ENCODE assay signal across 8 mouse cellular contexts in genomic region chr14:16243603-16244209, GRCm38 (mm10). TPM values are rescaled to one million over a fixed set of nuclear protein-coding genes. Genes with fewer than 3 reads are reported as not detected.
A peak's percentile ranks its signal among the peaks of the same experiment; 100 is the strongest.
DNase-seq lines count a peak whose midpoint lies in the region; ATAC-seq and TF ChIP-seq lines count a peak whose summit lies in the region.

No protein-coding gene starts in this region.

- DNase-seq in cerebellum, adult 2 months, result peak in 1 of 2 experiments; percentile 27
- DNase-seq in cerebellum, adult 11 months, result no peak
- peak; percentile 39 for DNase-seq in Patski (ENCODE audit: low read depth, low spot score)
- no peak for DNase-seq in forebrain, embryonic 14.5 days (ENCODE audit: low spot score)
- DNase-seq in lung, postnatal 10 days, result peak; percentile 45
- peak; percentile 24 for DNase-seq in stomach, postnatal 0 days (ENCODE audit: low spot score)
- no peak for DNase-seq in layer of hippocampus, postnatal 36 days

- in situ Hi-C loops in Patski (cut with MboI; ENCODE audit: low pct_unique_long_range_greater_than_20kb), result loop anchor here (5.0 to 10.0 kb wide), 2 partner anchors 124 to 271 kb away; partner anchors contain the start of gene Top2b

- no peak for TF ChIP-seq POLR2A in cerebellum, adult 2 months (IDR thresholded peaks at IDR 0.05; ENCODE audit: borderline replicate concordance, insufficient read depth, low read length)

- 19% methylated on average over 10 of the region's 10 CpGs for WGBS in cerebellum, adult 2 months
- WGBS in forebrain, embryonic 14.5 days, result 24% methylated on average over 10 of the region's 10 CpGs
- 2% methylated on average over 10 of the region's 10 CpGs for WGBS in intestine, postnatal 0 days
- WGBS in stomach, postnatal 0 days, result 8% methylated on average over 10 of the region's 10 CpGs

- H3K4me1 ChIP-seq in cerebellum, adult 2 months (ENCODE audit: control insufficient read depth, insufficient read depth, low read length), result peaks cover 13% of the 10 kb centered on the region
- H3K4me1 ChIP-seq in forebrain, embryonic 14.5 days (ENCODE audit: control insufficient read depth, insufficient read depth, low read length), result peaks cover 5% of the 10 kb centered on the region; the same call in 1 of the 2 replicates
- peaks cover 11% of the 10 kb centered on the region for H3K4me1 ChIP-seq in intestine, postnatal 0 days (replicated peaks; ENCODE audit: control insufficient read depth, insufficient read depth, low read length)
- H3K4me1 ChIP-seq in stomach, postnatal 0 days (replicated peaks; ENCODE audit: control insufficient read depth, insufficient read depth), result no peaks in the 10 kb centered on the region

- no peak for TF ChIP-seq EP300 in stomach, postnatal 0 days (optimal IDR thresholded peaks at IDR 0.05)

- POLR2A ChIA-PET in Patski (lab: Charles Lee), result interaction anchor here (1.1 to 2.0 kb wide), 2 partner anchors 9 to 120 kb away, joined by 3 to 6 read pairs; no protein-coding TSS in a partner anchor

- ATAC-seq in Patski, result peak; percentile 48
- ATAC-seq in forebrain, embryonic 14.5 days, result no peak
- ATAC-seq in intestine, postnatal 0 days, result peak; percentile 34
- ATAC-seq in stomach, postnatal 0 days (ENCODE audit: low FRiP score, low TSS enrichment), result peak; percentile 41

- TF ChIP-seq CTCF in cerebellum, adult 2 months (IDR thresholded peaks at IDR 0.05; ENCODE audit: borderline replicate concordance, insufficient read depth, low read depth, low read length), result no peak
- no peak for TF ChIP-seq CTCF in Patski (IDR thresholded peaks at IDR 0.05)
- TF ChIP-seq CTCF in intestine, postnatal 0 days (IDR thresholded peaks at IDR 0.05; ENCODE audit: low read depth), result no peak
- no peak for TF ChIP-seq CTCF in stomach, postnatal 0 days (IDR thresholded peaks at IDR 0.05; ENCODE audit: low read depth)

- H3K27me3 ChIP-seq in cerebellum, adult 2 months (ENCODE audit: control insufficient read depth, insufficient read depth, low read length), result no peaks in the 10 kb centered on the region
- no peaks in the 10 kb centered on the region for H3K27me3 ChIP-seq in Patski
- H3K27me3 ChIP-seq in forebrain, embryonic 14.5 days (replicated peaks; ENCODE audit: control insufficient read depth, insufficient read depth, low read length), result no peaks in the 10 kb centered on the region
- no peaks in the 10 kb centered on the region for H3K27me3 ChIP-seq in intestine, postnatal 0 days (replicated peaks; ENCODE audit: control insufficient read depth, insufficient read depth, low read length)
- H3K27me3 ChIP-seq in stomach, postnatal 0 days (ENCODE audit: control insufficient read depth, insufficient read depth, low read length), result no peaks in the 10 kb centered on the region

- H3K9me3 ChIP-seq in forebrain, embryonic 14.5 days (replicated peaks; ENCODE audit: control insufficient read depth, low read length), result no peaks in the 10 kb centered on the region
- no peaks in the 10 kb centered on the region for H3K9me3 ChIP-seq in intestine, postnatal 0 days (ENCODE audit: control insufficient read depth)
- H3K9me3 ChIP-seq in stomach, postnatal 0 days (ENCODE audit: control insufficient read depth, low read length), result no peaks in the 10 kb centered on the region

- H3K36me3 ChIP-seq in forebrain, embryonic 14.5 days (ENCODE audit: control insufficient read depth, insufficient read depth, low read length), result no peaks in the 10 kb centered on the region
- H3K36me3 ChIP-seq in intestine, postnatal 0 days (ENCODE audit: control insufficient read depth, insufficient read depth), result peaks cover 6% of the 10 kb centered on the region
- no peaks in the 10 kb centered on the region for H3K36me3 ChIP-seq in stomach, postnatal 0 days (ENCODE audit: control insufficient read depth, insufficient read depth, low read length)

- peak overlapping the region; percentile 59 for H3K4me2 ChIP-seq in forebrain, embryonic 14.5 days (ENCODE audit: low read length)
- peak overlapping the region; percentile 74 for H3K4me2 ChIP-seq in intestine, postnatal 0 days (replicated peaks; ENCODE audit: low read depth)
- peak overlapping the region; percentile 70 for H3K4me2 ChIP-seq in stomach, postnatal 0 days (replicated peaks; ENCODE audit: low read depth)

- H3K4me3 ChIP-seq in cerebellum, adult 2 months (replicated peaks; ENCODE audit: insufficient read depth, low read depth, low read length), result peak overlapping the region; percentile 84
- peak overlapping the region; percentile 38 for H3K4me3 ChIP-seq in forebrain, embryonic 14.5 days (ENCODE audit: low read depth, low read length)
- H3K4me3 ChIP-seq in intestine, postnatal 0 days (ENCODE audit: low read depth, low read length), result peak overlapping the region; percentile 54
- peak overlapping the region; percentile 57 for H3K4me3 ChIP-seq in stomach, postnatal 0 days (ENCODE audit: low read depth, low read length)

- H3K9ac ChIP-seq in forebrain, embryonic 14.5 days (ENCODE audit: low read length), result peak overlapping the region; percentile 58; the same call in 1 of the 2 replicates
- peak overlapping the region; percentile 62 for H3K9ac ChIP-seq in intestine, postnatal 0 days (ENCODE audit: low read depth, low read length)
- peak overlapping the region; percentile 72 for H3K9ac ChIP-seq in stomach, postnatal 0 days (ENCODE audit: low read length)

- CTCF ChIA-PET in Patski (lab: Charles Lee), result interaction anchor here (0.7 to 1.3 kb wide), 3 partner anchors 40 to 136 kb away, joined by 3 to 6 read pairs (median 3); no protein-coding TSS in a partner anchor

- peak overlapping the region; percentile 89 for H3K27ac ChIP-seq in cerebellum, adult 2 months (ENCODE audit: insufficient read depth, low read length)
- H3K27ac ChIP-seq in forebrain, embryonic 14.5 days (ENCODE audit: low read depth, low read length), result no peak overlapping the region
- peak overlapping the region; percentile 94 for H3K27ac ChIP-seq in intestine, postnatal 0 days (ENCODE audit: low read depth, low read length)
- H3K27ac ChIP-seq in stomach, postnatal 0 days (replicated peaks), result peak overlapping the region; percentile 87

RNA-seq across cellular contexts. Expression of gene Ngly1, which starts 5.4 kb away (rescaled TPM):
- 21.4 and 23.7 TPM in 2 replicates for polyA plus RNA-seq in cerebellum, adult 2 months (2012; rRNA removed)
- polyA plus RNA-seq in Patski (2021), result 29.6 TPM
- 30.9 and 34.9 TPM in 2 replicates for polyA plus RNA-seq in forebrain, embryonic 14.5 days (2014; fragmentation: Nextera tagmentation; extraction: Ambion mirVana)
- polyA plus RNA-seq in intestine, postnatal 0 days (2015; fragmentation: Nextera tagmentation; extraction: Ambion mirVana), result 44.6 and 46.0 TPM in 2 replicates
- polyA plus RNA-seq in stomach, postnatal 0 days (2015; fragmentation: Nextera tagmentation; extraction: Ambion mirVana), result 35.2 and 37.2 TPM in 2 replicates
- total RNA-seq in layer of hippocampus, postnatal 36 days (2021), result 10 to 100 TPM; 30.0 to 36.1 TPM

RNA-seq across cellular contexts. Expression of gene Oxsm, which starts 5.9 kb away (rescaled TPM):
- 6.0 and 7.2 TPM in 2 replicates for polyA plus RNA-seq in cerebellum, adult 2 months (2012; rRNA removed)
- 14.8 TPM for polyA plus RNA-seq in Patski (2021)
- polyA plus RNA-seq in forebrain, embryonic 14.5 days (2014; fragmentation: Nextera tagmentation; extraction: Ambion mirVana), result 0.96 and 1.1 TPM in 2 replicates
- polyA plus RNA-seq in intestine, postnatal 0 days (2015; fragmentation: Nextera tagmentation; extraction: Ambion mirVana), result 3.2 and 3.3 TPM in 2 replicates
- polyA plus RNA-seq in stomach, postnatal 0 days (2015; fragmentation: Nextera tagmentation; extraction: Ambion mirVana), result 1.7 and 1.9 TPM in 2 replicates
- 1 to 10 TPM; 9.6 to 10.0 TPM for total RNA-seq in layer of hippocampus, postnatal 36 days (2021)

Comparison
In these comparisons a context has a peak if more than half of its experiments do, and no peak if none do; other contexts are left out.
1. DNase-seq: peak in Patski (single experiment), lung, postnatal 10 days (single experiment) and stomach, postnatal 0 days (single experiment); none in cerebellum, adult 11 months (single experiment), forebrain, embryonic 14.5 days (single experiment) and layer of hippocampus, postnatal 36 days (0 of 2).
2. Peak in every context shown above with its lines, with median percentiles within 50 percentile points of each other: H3K4me3 ChIP-seq, H3K4me2 ChIP-seq and H3K9ac ChIP-seq.